Mouse (Mus musculus) liver, embryonic 13.5 days (tissue): ENCODE results near the gene Sub1. TPM values are rescaled to one million over a fixed set of nuclear protein-coding genes. Genes with fewer than 3 reads are reported as not detected.

Experiments
- ATAC-seq: fragments of 200-750 bp; cut with Nextera tagmentation; 2 replicates; pipeline ENCODE4 v1.8.0; 2017; ENCODE audit warnings: low read depth, mild to moderate bottlenecking, moderate number of reproducible peaks, moderate library complexity
- DNase-seq: peaks from one replicate; pipeline ENCODE4 v3.0.0; 2022
- H3K27ac ChIP-seq: fragments of 300-500 bp; sonication (generic); 2 replicates; pipeline ENCODE4 v1.5.1; 2015; ENCODE audit warnings: moderate library complexity, mild to moderate bottlenecking, inconsistent platforms
- H3K27me3 ChIP-seq: fragments of 300-500 bp; sonication (generic); 2 replicates; pipeline ENCODE4 v1.6.1; 2015; ENCODE audit warnings: mild to moderate bottlenecking, inconsistent platforms
- H3K36me3 ChIP-seq: fragments of 300-500 bp; sonication (generic); 2 replicates; pipeline ENCODE4 v1.6.1; 2015; ENCODE audit warnings: mild to moderate bottlenecking, inconsistent platforms
- H3K4me1 ChIP-seq: fragments of 300-500 bp; sonication (generic); replicated peaks from 2 replicates; pipeline ENCODE4 v1.6.1; 2015; ENCODE audit warnings: inconsistent platforms
- H3K4me2 ChIP-seq: fragments of 300-500 bp; sonication (generic); 2 replicates; pipeline ENCODE4 v1.6.1; 2015; ENCODE audit warnings: inconsistent platforms, mild to moderate bottlenecking, moderate library complexity
- H3K4me3 ChIP-seq: fragments of 300-500 bp; sonication (generic); replicated peaks from 2 replicates; pipeline ENCODE4 v1.5.1; 2015; ENCODE audit warnings: mild to moderate bottlenecking, inconsistent platforms
- H3K9ac ChIP-seq: fragments of 300-500 bp; sonication (generic); 2 replicates; pipeline ENCODE4 v1.6.1; 2015; ENCODE audit warnings: mild to moderate bottlenecking, inconsistent platforms
- H3K9me3 ChIP-seq: fragments of 300-500 bp; sonication (generic); replicated peaks from 2 replicates; pipeline ENCODE4 v1.6.1; 2016; ENCODE audit warnings: inconsistent platforms
- WGBS: fragments of 180-500 bp; shearing (Covaris S2); methylation state at CpG from one replicate; pipeline ENCODE4 v1.1.7; 2015; ENCODE audit not compliant: insufficient replicate concordance; 5-methylcytosine and 5-hydroxymethylcytosine counted together
- polyA plus RNA-seq: library from polyadenylated mRNA; unstranded; fragments of >200 nt; fragmentation: Nextera tagmentation; extraction: Ambion mirVana; gene quantifications from 2 replicates; pipeline ENCODE4 v1.2.1, GENCODE M21; 2015

Gene Sub1
- polyA plus RNA-seq, result 383 and 465 TPM in 2 replicates

GRCm38 (mm10) chr15:11996883-11997282, at the start of gene Sub1:
TSS of gene Sub1 (minus strand) at chr15:11996983.
- Histone ChIP-seq H3K36me3 (peaks cover 14% of the 10 kb centered on the region), H3K4me2 (peak within 1 kb of the TSS; percentile 93), H3K27me3 (no peaks in the 10 kb centered on the region), H3K9me3 (no peaks in the 10 kb centered on the region), H3K9ac (peak within 1 kb of the TSS; percentile 99), H3K4me1 (peaks cover 28% of the 10 kb centered on the region), H3K27ac (peak within 1 kb of the TSS; percentile 82; the same call in 1 of the 2 replicates), H3K4me3 (peak within 1 kb of the TSS; percentile 100)
- DNase-seq (no peak), ATAC-seq (no peak)
- WGBS, result 82% methylated on average over 7 of the region's 7 CpGs

- H3K9ac ChIP-seq, result no peak overlapping the region
- no peak for ATAC-seq
- WGBS, result 45% methylated on average over 5 of the region's 5 CpGs
These were observed 43.6 kb upstream of the Sub1 start for GRCm38 (mm10) chr15:12040407-12040710.

GRCm38 (mm10) chr15:12039671-12040406, 43.1 kb upstream of the Sub1 start:
- 70% methylated on average over 15 of the region's 15 CpGs for WGBS
- H3K4me3 ChIP-seq, result no peak overlapping the region
- no peaks in the 10 kb centered on the region for H3K36me3 ChIP-seq
- no peak overlapping the region for H3K9ac ChIP-seq
- DNase-seq, result no peak
- no peak overlapping the region for H3K27ac ChIP-seq
- no peak overlapping the region for H3K4me2 ChIP-seq
- peaks cover 3% of the 10 kb centered on the region; the same call in 1 of the 2 replicates for H3K4me1 ChIP-seq
- no peaks in the 10 kb centered on the region for H3K27me3 ChIP-seq
- ATAC-seq, result no peak
- H3K9me3 ChIP-seq, result no peaks in the 10 kb centered on the region

More at GRCm38 (mm10) chr15:12040407-12040710, 43.6 kb upstream of the Sub1 start:
- DNase-seq, result no peak
- no peaks in the 10 kb centered on the region for H3K27me3 ChIP-seq
- H3K27ac ChIP-seq, result no peak overlapping the region
- H3K36me3 ChIP-seq, result no peaks in the 10 kb centered on the region
- H3K4me1 ChIP-seq, result peaks cover 3% of the 10 kb centered on the region; the same call in 1 of the 2 replicates
- no peaks in the 10 kb centered on the region for H3K9me3 ChIP-seq
- no peak overlapping the region for H3K4me2 ChIP-seq
- no peak overlapping the region for H3K4me3 ChIP-seq

- Histone ChIP-seq H3K4me1 (peaks cover 3% of the 10 kb centered on the region; the same call in 1 of the 2 replicates), H3K27ac (no peak overlapping the region), H3K36me3 (no peaks in the 10 kb centered on the region), H3K27me3 (no peaks in the 10 kb centered on the region), H3K9ac (no peak overlapping the region), H3K9me3 (no peaks in the 10 kb centered on the region), H3K4me2 (no peak overlapping the region), H3K4me3 (no peak overlapping the region)
- 75% methylated on average over 10 of the region's 10 CpGs for WGBS
- ATAC-seq, result no peak
- DNase-seq, result no peak
These were observed 42.5 kb upstream of the Sub1 start for GRCm38 (mm10) chr15:12039256-12039655.

GRCm38 (mm10) chr15:12037866-12038625, 41.3 kb upstream of the Sub1 start:
- no peak overlapping the region for H3K27ac ChIP-seq
- H3K9ac ChIP-seq, result no peak overlapping the region
- peak; percentile 54 for DNase-seq
- H3K36me3 ChIP-seq, result no peaks in the 10 kb centered on the region
- H3K27me3 ChIP-seq, result no peaks in the 10 kb centered on the region
- H3K9me3 ChIP-seq, result no peaks in the 10 kb centered on the region
- H3K4me1 ChIP-seq, result peaks cover 3% of the 10 kb centered on the region; the same call in 1 of the 2 replicates
- no peak overlapping the region for H3K4me2 ChIP-seq
- 50% methylated on average over 10 of the region's 10 CpGs for WGBS
- no peak for ATAC-seq
- no peak overlapping the region for H3K4me3 ChIP-seq

- Histone ChIP-seq H3K9ac (no peak overlapping the region), H3K4me1 (peaks cover 3% of the 10 kb centered on the region; the same call in 1 of the 2 replicates), H3K27ac (no peak overlapping the region), H3K4me3 (no peak overlapping the region), H3K36me3 (no peaks in the 10 kb centered on the region), H3K9me3 (no peaks in the 10 kb centered on the region), H3K4me2 (no peak overlapping the region), H3K27me3 (no peaks in the 10 kb centered on the region)
- ATAC-seq (peak; percentile 51; the same call in 1 of the 2 replicates), DNase-seq (no peak)
- WGBS, result 22% methylated on average over 7 of the region's 7 CpGs
These were observed 40.4 kb upstream of the Sub1 start for GRCm38 (mm10) chr15:12037217-12037616.

GRCm38 (mm10) chr15:12036675-12037074, 39.9 kb upstream of the Sub1 start:
- Histone ChIP-seq H3K27me3 (no peaks in the 10 kb centered on the region), H3K4me2 (no peak overlapping the region), H3K4me3 (no peak overlapping the region), H3K36me3 (no peaks in the 10 kb centered on the region), H3K27ac (no peak overlapping the region), H3K9me3 (no peaks in the 10 kb centered on the region), H3K9ac (no peak overlapping the region), H3K4me1 (peaks cover 3% of the 10 kb centered on the region; the same call in 1 of the 2 replicates)
- no peak for DNase-seq
- 59% methylated on average over 5 of the region's 5 CpGs for WGBS
- no peak for ATAC-seq

- H3K4me1 ChIP-seq, result peaks cover 3% of the 10 kb centered on the region; the same call in 1 of the 2 replicates
- ATAC-seq (no peak), DNase-seq (no peak)
- no peak overlapping the region for H3K4me3 ChIP-seq
- no peak overlapping the region for H3K4me2 ChIP-seq
- no peaks in the 10 kb centered on the region for H3K9me3 ChIP-seq
- WGBS, result 21% methylated on average over 4 of the region's 4 CpGs
- no peaks in the 10 kb centered on the region for H3K36me3 ChIP-seq
- H3K27ac ChIP-seq, result no peak overlapping the region
- H3K9ac ChIP-seq, result no peak overlapping the region
- no peaks in the 10 kb centered on the region for H3K27me3 ChIP-seq
These were observed 37.5 kb upstream of the Sub1 start for GRCm38 (mm10) chr15:12034317-12034716.

GRCm38 (mm10) chr15:12033155-12033554, 36.4 kb upstream of the Sub1 start:
- no peak overlapping the region for H3K4me2 ChIP-seq
- no peak overlapping the region for H3K4me3 ChIP-seq
- ATAC-seq (no peak), DNase-seq (no peak)
- H3K4me1 ChIP-seq, result 0 out of 2 replicates have a peak, but pooled peaks cover under 1% of the 10 kb centered on the region
- no peak overlapping the region for H3K9ac ChIP-seq
- no peaks in the 10 kb centered on the region for H3K36me3 ChIP-seq
- no peak overlapping the region for H3K27ac ChIP-seq
- no peaks in the 10 kb centered on the region for H3K9me3 ChIP-seq
- H3K27me3 ChIP-seq, result no peaks in the 10 kb centered on the region

GRCm38 (mm10) chr15:12032512-12032911, 35.7 kb upstream of the Sub1 start:
- 79% methylated on average over 3 of the region's 3 CpGs for WGBS
- ATAC-seq, result no peak
- no peak overlapping the region for H3K4me3 ChIP-seq

GRCm38 (mm10) chr15:12031861-12032260, 35.1 kb upstream of the Sub1 start:
- no peaks in the 10 kb centered on the region for H3K9me3 ChIP-seq
- H3K4me2 ChIP-seq, result no peak overlapping the region
- no peak overlapping the region for H3K27ac ChIP-seq
- no peak overlapping the region for H3K9ac ChIP-seq
- DNase-seq (no peak), ATAC-seq (no peak)
- no peaks in the 10 kb centered on the region for H3K4me1 ChIP-seq
- H3K27me3 ChIP-seq, result no peaks in the 10 kb centered on the region
- 68% methylated on average over 8 of the region's 8 CpGs for WGBS
- H3K4me3 ChIP-seq, result no peak overlapping the region
- H3K36me3 ChIP-seq, result no peaks in the 10 kb centered on the region

More at GRCm38 (mm10) chr15:12032512-12032911, 35.7 kb upstream of the Sub1 start:
- Histone ChIP-seq H3K4me1 (no peaks in the 10 kb centered on the region), H3K27me3 (no peaks in the 10 kb centered on the region), H3K4me2 (no peak overlapping the region), H3K9me3 (no peaks in the 10 kb centered on the region), H3K36me3 (no peaks in the 10 kb centered on the region), H3K27ac (no peak overlapping the region), H3K9ac (no peak overlapping the region)
- DNase-seq, result no peak
